Mouse (Mus musculus) heart, adult 8-10 months (tissue): Measurements from ENCODE around the gene Cisd1. TPM values are rescaled to one million over a fixed set of nuclear protein-coding genes. Genes with fewer than 3 reads are reported as not detected.
A peak's percentile ranks its signal among the peaks of the same experiment; 100 is the strongest.
"Not testable (repeated sequence)": the region's sequence is repeated elsewhere in the genome, so short reads cannot be mapped to it uniquely, and the experiment has no call there.

Experiments used
- DNase-seq: peaks from one replicate; pipeline ENCODE4 v3.0.0; 2022; ENCODE audit warnings: low spot score
- total RNA-seq, 4 experiments: library from RNA; stranded (reverse); gene quantifications; 2 replicates each; pipeline ENCODE4 v1.2.4; 2022

Gene Cisd1
- 100 to 1,000 TPM; 324 to 355 (median 343) TPM for total RNA-seq

DNA sequence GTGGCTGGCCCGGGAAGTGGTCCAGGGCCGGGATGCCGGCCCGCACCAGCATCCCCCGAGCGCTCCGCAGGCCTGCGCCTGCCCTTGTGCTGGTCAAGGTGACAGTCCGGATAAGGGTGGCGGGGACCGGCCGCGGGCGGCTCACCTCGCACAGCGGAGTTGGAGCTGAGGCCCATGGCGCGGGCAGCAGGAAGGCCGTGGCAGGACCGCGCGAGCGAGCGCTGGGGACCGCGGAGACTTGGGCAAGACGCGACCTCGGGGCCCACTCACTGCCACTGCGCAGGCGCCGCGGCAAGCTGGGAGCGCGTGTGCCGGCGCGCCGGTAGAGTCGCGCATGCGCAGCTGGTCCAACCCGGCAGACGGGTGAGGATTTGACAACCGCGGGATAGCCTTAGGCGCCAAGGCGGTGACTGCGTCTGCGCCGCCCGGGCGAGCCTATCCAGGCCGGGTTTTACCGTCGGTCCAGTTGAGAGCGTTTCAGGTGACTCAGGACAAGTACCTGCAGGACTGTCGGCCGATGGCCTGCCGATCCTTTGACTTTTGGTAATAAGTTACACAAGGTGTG lies at the start of gene Cisd1:
Gene Cisd1, minus strand, starts transcription at position 376 of the 565 bp plus-strand sequence.
- DNase-seq: peak; percentile 90

DNA sequence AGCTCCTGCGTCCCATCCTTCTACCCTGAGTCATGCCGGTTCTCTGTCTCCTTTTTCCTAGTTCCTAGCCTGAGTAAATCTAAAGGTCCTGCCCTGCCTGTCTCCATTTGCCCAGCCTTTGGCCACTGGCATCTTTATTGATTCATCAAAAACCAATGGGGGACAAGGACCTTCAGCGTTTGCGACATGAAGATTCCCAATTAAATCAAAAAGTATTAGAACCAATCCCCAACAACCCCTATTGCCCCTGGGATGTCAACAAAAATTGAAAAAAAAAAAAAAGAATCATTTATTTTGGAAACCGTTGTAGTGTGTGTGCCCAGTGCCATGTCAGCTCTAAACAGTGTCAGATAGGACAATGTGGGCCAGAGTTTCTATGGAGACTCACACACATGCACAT lies 44.6 kb upstream of the Cisd1 start:
- no peak for DNase-seq

DNA sequence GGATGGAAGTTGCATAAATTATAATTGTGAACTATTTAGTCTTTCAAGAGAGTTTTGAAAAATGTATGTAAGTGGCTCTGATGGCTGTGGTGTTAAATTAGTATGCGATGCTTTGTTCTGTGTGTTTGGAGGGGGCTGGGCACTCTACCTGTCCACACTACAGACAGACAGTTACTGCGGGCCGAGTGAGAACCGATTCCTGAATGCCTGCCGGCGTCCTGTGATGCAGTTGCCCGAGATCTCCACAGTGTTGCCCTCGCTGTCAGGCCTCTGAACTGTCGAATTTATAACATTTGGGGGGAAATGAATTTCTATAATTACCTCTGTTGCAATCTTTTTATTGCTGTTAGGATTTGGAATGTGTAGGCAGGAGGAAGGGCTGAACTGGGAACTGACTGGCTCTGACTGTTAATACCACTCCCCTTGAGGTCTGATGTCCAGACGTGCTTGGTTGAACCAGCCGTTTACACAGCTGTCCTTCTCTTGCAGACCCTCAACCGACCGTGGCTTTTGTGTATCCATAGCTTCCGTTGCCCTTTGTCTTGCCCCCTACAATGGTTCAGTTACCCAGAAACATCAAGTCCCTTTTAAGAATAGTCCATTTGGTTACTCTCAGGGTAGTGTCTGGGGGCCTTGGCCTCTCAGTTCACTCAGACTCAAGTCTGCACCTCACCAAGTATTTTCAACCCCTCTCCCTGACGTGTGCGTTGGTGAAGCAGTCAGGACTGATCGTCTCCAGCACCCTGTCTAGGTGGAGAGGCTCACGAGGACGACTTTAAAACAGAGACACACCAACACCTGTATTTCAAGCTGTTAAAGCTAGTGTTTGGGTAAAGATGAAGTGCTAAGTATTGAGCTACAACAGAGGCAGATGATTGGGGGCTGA lies 39.6 kb upstream of the Cisd1 start:
- DNase-seq: no peak

- DNase-seq: not testable (repeated sequence)
Measured at GRCm38 (mm10) chr10:71383552-71383924, 38.8 kb upstream of the Cisd1 start.

GRCm38 (mm10) chr10:71382858-71383551 lies 38.3 kb upstream of the Cisd1 start:
- DNase-seq: no peak

- no peak for DNase-seq
Measured at GRCm38 (mm10) chr10:71382109-71382508, 37.4 kb upstream of the Cisd1 start.

- DNase-seq: no peak
Measured at GRCm38 (mm10) chr10:71381471-71382033, 36.8 kb upstream of the Cisd1 start.

DNA sequence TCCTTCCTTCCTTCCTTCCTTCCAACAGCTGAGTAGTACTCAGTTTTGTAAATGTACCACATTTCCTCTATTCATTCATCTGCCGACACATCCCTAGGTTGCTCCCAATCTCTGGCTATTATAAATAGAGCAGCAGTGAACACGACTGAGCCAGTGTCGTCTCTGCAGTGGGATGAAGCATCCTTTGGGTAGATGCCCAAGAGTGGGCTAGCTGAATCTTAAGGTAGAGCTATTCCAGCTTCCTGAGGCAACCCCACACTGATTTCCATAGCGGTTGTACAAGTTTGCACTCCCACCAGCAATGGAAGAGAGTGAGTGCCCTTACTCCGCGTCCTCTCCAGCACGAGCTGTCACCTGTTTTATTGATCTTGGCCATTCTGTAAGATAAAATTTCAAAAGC lies 35.7 kb upstream of the Cisd1 start:
- no peak for DNase-seq

DNA sequence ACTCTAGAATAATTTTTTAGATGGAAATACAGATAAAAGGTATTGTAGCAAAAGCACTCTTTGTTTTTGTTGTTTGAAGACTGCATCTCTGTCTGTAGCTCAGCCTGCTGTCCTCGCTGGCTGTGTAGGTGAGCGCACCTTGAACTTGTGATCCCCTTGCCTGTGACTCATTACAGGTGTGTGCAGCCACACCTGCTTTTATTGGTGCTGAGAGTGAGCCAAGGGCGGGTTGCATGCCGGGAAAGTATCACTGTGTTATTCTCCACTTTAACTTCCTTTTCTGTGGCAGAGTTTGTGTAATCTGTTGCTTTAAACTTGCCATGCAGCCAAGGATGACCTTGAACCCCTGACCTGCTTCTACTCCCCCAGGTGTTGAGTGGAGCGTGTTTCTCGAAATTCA lies 31.3 kb upstream of the Cisd1 start:
- no peak for DNase-seq

GRCm38 (mm10) chr10:71373706-71374105 lies 29.0 kb upstream of the Cisd1 start:
- no peak for DNase-seq

GRCm38 (mm10) chr10:71371881-71372280 lies 27.1 kb upstream of the Cisd1 start:
- DNase-seq: no peak

GRCm38 (mm10) chr10:71369466-71369865 lies 24.7 kb upstream of the Cisd1 start:
- no peak for DNase-seq

GRCm38 (mm10) chr10:71368128-71368940 lies 23.6 kb upstream of the Cisd1 start:
- no peak for DNase-seq

- no peak for DNase-seq
Measured at GRCm38 (mm10) chr10:71363858-71364257, 19.1 kb upstream of the Cisd1 start.

GRCm38 (mm10) chr10:71363440-71363839 lies 18.7 kb upstream of the Cisd1 start:
- no peak for DNase-seq

GRCm38 (mm10) chr10:71361836-71362562 lies 17.2 kb upstream of the Cisd1 start:
- peak; percentile 52 for DNase-seq

- no peak for DNase-seq
Measured at GRCm38 (mm10) chr10:71361044-71361443, 16.3 kb upstream of the Cisd1 start.

DNA sequence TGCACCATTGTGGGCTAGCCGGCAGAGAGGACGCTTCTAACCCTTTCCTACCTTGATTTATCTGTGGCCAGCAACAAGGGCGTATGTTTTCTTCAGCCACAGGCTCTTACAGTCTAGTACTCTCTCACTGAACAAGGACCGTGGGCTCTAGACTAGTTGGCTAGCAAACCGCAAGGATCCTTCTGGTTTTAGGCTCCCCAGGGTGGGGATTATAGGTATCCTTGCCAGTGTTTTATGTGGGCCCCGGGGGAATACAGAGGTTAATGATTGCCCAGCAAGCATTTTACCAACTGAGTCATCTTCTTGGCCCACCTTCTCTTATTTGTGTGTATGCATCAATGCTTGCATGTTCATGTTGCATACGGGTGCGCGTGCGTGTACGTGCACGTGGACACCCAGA lies 10.2 kb upstream of the Cisd1 start:
- DNase-seq: no peak

GRCm38 (mm10) chr10:71353850-71354249 lies 9.1 kb upstream of the Cisd1 start:
- no peak for DNase-seq

- DNase-seq: no peak
Measured at GRCm38 (mm10) chr10:71351301-71351700, 6.5 kb upstream of the Cisd1 start.

- no peak for DNase-seq
Measured at GRCm38 (mm10) chr10:71349290-71349689, 4.5 kb upstream of the Cisd1 start.
